Mouse (Mus musculus) right cerebral cortex, adult 2 months (tissue): ENCODE measurements at regions not wholly inside any gene's neighbourhood (a gene's known extent, or its start where the extent isn't known, plus 50 kb on each side); places are given as distances from the start of the nearest gene placed in this dataset.
"Not testable (repeated sequence)": the region's sequence is repeated elsewhere in the genome, so short reads cannot be mapped to it uniquely, and the experiment has no call there.

Experiments
- DNase-seq, 2 experiments: peaks; one replicate each; pipeline ENCODE4 v3.0.0; 2021 to 2022; ENCODE audit warnings: low spot score in 2 of 2

DNA sequence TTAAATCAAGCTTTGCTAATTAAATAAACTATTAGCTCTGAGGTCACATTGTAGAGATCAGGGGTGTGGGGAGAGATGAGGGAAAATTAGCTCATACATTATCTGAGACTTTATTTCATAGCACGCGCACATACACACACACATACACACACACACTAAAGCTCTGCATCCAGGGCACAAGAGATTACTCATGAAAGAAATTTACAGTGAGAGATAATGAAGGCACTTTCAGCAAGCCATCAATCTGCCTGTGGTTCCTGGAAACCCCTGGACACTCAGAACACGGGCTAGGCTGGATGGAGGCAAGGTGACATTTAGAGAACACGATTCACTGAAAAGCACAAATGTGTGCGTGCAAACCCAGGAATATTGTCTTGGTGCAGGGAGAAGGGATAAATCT is 60.2 kb downstream of the Scg2 start:
- no peak for DNase-seq

DNA sequence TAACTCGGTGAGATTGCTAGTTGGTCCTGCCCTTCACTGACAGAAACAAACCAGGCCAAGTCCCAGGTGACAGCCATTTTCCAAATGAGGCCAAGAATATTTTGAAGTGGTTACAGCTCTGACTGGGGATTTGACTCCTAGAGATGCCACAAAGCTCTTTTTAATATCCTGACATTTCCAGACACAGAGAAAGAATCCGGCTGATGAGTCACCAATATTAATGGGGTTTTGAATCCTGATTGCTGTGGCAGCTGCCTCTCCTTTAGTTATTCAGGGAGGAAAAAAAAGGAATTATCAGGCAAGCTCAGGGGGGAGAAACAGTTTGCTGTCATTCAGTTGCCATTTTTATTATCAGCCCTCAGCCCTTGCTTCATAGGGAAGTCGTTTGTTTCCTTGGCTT is 65.1 kb downstream of the Scg2 start:
- no peak for DNase-seq

DNA sequence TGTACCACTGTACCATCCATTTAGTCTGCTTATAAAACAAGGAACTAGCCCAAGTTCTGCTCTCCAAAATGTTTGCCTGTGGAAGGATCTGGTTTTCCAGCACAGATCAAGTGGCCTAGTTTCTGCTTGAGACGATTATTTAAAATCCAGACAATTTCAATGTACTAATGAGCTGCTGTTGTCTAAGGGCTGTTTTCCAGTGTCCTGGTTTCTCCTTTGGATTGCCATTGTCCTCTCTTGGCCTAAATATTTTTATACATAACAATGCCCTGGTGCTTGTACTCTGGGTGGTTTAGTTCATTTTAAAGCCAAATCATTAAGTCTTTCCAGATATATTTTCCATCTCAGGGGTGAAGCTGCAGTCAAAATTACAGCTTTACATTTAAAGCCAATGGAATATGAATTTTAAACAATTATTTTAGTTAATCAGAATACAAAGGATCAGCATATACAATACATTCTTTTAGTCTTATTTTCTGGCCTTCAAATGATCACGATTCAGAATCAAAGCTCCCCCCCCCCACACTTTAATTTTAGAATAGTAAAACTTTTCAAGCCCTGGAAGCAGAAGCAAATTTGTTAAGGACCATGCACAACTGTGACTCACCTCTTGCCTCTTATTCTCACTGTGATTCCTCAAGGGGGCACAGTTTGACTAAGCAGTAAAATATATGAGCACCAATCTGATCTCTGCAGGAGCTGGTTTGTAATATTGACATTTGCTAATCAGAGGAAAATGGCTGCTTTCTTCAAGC is 82.5 kb downstream of the Scg2 start:
- DNase-seq: no peak

DNA sequence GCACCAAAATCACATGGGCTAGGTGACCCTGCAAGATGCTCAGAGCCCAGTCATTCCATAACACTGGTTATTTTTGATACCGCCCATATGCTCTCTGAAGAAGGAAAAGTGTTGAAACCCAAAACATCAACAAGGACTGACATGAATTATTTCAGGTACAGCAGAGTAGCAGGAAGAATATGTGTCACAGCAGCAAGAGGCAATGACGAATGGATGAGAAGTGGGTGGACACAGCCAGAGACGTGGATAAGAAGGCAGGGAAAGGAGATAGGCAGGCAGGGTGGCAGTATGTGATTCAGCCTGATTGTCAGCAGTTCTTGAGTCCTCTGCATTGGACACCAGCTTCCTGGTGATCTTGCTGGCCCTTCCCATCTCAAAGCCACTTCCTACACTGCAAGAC is 93.4 kb downstream of the Scg2 start:
- peak in 1 of 2 experiments; percentile 11 for DNase-seq

DNA sequence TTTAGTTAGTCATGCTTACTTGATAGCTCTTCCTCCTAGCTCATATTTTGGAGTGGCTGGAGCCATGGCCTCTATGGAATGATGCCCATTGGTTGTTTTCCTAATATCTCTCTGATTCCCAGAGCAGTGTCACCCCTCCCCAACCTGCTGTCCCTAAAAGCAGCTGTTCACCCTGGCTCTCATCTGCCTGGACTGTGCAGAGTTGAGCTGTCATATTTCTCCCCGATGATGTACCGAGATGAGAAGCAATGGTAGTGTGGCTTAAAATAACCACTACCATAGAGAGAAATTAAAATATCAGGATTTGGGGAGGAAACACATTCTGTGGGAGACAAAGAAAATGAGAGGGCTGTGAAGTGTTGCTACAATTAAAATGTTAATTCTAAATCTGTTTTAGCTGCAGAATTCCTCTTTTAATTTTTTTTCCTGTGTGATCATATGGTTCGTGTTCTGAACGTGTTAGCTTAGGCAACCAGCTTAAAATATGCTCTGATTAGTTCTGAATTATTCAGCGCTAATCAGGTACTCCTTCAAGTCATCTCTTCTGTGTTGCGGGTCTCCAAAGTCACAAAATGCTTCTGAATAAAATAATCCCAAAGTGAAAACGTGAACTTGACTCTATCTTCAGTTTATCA is 104.3 kb downstream of the Scg2 start:
- peak in 1 of 2 experiments; percentile 6 for DNase-seq

DNA sequence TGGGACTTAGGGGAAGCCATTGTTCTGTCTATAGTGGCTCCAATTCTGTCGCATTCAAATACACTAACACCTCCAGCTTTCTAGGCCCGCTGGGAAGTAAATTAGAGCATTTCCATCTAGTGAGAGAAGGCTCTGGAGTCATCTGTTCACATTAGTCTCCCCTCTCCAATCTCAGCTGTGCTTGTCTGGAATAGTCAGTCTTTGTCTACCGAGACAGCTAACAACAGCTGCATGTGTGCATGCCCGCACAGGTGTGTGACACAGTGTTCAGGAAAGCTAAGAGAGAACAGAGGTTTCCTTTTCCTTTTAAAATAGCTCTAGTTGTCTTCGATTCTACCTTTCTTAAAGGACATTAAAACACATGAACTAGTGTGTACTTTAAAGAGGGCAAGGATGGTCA is 122.7 kb downstream of the Scg2 start:
- DNase-seq: no peak

DNA sequence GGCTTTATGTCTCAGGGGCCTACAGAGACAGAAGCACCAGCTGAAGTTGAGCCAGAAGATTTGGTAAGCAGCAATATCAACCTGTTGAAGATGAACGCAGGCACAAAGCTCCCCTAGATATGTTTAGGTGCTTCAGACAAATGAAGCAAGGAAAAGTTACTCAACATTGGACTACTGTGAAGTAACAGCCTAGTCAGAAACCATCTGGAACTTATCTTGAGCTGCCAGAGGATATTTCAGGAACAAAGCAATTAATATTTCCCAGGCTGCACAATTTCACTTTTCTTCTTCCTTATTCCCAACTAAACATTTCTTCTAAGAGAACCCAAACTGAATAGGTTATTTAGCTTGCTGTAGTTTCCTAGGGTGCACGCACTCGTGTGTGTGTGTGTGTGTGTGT is 125.1 kb downstream of the Scg2 start:
- DNase-seq: no peak

DNA sequence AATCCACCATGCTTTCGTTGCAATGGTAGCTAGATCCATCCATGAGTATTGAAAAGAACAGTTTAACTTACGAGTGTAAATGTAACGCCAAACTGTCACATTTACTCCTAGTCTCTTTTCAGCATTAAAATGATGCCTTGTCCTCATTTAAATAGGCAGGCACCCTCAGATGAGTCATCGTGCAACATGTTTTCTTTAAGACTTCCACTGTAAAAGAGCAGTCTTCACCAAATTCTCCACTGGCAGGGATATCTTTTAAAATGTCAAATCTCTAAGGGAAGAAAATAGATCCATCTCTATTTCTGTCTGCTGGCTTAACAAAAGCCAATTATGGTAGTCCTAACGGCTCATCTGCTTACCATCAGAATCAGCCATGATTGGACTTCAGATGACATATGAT is 127.8 kb downstream of the Scg2 start:
- DNase-seq: peak in 1 of 2 experiments; percentile 23

DNA sequence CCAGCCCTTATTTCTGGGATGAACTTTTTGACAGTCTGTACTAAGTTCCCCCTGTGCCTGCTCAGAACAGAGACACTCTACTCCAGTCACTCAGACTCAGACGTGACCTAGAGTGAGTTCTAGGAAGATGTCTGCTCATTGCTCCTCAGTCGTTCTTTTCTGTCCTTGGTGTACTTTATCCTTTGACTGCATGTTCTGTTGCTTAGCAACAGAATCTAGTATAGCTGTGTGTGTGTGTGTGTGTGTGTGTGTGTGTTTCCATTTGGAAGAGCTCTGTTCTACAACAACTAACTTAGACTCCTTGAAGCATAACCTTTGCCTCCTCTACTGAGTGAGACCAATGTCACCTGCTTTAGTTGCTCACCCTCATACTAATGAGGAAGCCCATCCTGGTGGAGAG is 136.3 kb downstream of the Scg2 start:
- no peak for DNase-seq

DNA sequence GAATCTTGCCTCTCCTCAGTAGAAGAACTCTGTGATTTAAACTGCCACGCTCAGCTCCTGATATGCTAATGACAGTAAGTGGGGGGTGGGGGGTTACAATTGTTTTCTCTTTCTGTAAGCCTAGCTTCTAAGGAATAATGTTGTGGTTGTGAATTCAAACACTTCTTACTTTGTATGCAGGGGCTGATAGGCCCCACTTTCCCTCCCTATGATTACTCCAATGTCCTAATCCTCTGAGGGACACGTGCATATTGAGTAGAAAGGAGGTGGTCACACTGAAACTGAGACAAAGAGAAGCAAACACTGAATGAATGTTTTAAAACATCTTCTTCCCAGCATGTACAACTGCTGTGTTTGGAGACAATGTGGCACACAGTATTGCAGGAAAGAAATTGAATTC is 140.3 kb downstream of the Scg2 start:
- DNase-seq: no peak

DNA sequence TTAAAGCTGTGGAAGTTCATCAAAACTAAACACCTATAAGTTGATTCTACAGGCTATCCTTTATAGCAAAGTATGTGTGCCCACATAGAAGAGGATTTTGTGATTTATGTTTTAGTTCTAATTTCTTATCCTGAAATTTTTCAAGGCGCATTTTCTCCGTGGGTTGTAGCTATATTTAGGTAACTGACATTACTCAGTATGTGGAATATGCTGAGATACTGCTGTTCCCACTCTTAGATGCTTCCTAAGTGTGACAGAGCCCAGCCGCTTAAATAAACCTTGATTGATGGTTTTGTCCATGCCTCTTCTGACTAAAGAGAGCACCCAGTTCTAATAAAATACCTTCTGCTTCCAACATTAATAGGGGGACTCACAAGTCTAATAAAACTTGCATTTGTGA is 180.2 kb downstream of the Scg2 start:
- DNase-seq: peak in 1 of 2 experiments; percentile 3

DNA sequence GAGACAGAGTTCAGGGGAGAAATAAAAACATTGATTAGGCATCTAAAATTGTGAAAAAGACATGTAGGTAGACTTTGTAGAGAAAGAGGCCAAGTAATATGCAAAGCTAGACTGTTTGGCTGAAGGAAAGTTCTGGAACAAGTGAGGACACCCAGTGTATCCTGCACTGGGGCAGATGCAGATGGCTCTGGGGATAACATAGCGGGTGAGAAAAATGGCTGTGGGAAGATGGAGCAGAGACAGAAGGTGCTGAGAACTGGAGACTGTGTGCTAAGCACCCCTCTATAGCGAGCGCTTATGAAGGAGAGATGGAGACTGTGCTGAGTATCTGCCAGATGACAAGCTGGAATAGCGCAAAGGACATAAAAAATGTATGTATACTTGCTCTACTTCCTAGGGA is 226.9 kb downstream of the Scg2 start:
- DNase-seq: no peak

DNA sequence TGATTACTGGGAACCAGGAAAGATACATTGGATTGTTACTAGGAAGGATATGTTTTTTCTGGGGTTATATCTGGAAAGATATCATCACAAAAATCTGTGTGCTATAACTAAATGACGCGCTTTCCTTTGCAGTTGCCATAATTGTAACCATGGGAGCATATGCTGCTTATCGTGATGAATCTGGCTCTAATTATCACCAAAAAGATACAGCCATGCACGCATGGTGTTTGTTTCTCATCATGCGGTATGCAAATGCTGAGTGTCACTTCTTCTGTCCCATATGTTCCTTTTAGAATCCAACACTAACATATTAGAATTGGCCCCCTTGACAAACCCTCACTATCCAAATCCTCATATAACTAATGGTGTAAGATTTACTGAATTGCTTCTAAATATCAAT is 227.4 kb downstream of the Scg2 start:
- DNase-seq: no peak

DNA sequence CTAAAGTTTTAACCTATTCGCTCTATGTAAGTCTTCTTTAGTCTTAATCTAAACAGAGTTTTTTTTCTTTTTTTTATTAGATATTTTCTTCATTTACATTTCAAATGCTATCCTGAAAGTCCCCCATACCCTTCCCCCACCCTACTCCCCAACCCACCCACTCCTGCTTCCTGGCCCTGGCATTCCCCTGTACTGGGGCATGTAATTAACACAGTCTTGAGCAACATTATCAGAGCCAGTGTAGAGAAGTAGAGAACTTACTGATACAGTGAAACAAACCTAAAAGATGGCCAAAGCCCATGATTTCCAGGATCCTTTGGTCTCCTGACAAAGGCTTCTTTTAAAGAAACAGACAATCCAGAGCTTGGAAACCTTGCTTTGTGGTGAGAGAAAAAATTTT is 227.9 kb downstream of the Scg2 start:
- DNase-seq: not testable (repeated sequence)

DNA sequence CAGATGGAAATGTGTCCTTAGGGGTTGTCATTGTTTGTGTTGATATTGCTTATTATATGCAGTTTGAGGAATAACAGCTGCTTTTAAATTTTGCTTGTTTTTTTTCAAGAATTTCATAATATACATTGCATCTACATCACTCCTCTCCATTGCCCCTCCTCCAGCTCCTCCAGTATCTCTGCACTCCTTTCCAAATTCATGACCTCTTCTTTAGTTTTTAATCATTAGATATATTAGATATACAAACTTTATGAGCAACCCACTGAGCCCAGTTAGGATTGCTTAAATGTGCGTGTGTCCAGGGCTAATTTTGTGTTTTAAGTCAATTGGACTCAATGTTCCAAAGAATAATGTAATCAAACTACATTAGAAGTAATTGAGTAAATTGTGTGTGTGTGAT is 232.7 kb downstream of the Scg2 start:
- no peak for DNase-seq

DNA sequence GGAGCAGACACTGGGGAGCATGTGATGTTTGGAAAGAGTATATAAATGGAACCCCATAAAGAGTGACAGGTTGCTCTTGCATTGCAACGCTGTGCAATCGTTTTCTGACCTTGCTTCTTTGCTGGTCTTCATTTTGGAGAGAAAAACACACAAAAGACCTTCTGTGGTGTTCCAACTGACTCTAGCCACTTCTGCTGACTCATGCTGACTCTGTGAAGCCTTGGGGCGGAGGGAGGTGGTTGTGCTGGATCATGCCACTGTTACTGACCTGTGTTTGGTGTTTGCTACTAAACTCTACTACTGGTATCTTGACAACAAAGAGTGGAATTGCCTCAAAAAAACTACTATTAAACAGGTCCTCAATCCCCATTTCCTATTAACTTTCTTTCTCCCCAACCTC is 242.2 kb downstream of the Scg2 start:
- DNase-seq: no peak

DNA sequence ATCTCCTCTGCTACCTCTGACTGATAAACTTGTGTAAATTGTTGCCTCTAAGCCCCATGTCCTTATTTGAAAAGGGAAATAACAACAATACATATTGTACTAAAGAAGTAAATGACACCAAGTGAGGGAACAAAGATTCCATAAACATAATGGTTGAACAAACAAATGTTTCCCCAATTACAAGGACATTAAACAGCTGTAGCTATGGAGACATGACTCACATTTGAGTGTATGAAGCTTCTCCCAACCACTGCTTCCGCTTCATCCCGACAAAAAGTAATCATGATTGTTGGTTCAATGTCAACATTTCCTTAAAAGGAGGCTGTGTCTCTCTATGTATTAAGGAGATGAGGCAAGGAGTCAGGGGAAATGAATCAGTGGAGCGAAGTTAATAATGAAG is 248.9 kb downstream of the Scg2 start:
- no peak for DNase-seq

DNA sequence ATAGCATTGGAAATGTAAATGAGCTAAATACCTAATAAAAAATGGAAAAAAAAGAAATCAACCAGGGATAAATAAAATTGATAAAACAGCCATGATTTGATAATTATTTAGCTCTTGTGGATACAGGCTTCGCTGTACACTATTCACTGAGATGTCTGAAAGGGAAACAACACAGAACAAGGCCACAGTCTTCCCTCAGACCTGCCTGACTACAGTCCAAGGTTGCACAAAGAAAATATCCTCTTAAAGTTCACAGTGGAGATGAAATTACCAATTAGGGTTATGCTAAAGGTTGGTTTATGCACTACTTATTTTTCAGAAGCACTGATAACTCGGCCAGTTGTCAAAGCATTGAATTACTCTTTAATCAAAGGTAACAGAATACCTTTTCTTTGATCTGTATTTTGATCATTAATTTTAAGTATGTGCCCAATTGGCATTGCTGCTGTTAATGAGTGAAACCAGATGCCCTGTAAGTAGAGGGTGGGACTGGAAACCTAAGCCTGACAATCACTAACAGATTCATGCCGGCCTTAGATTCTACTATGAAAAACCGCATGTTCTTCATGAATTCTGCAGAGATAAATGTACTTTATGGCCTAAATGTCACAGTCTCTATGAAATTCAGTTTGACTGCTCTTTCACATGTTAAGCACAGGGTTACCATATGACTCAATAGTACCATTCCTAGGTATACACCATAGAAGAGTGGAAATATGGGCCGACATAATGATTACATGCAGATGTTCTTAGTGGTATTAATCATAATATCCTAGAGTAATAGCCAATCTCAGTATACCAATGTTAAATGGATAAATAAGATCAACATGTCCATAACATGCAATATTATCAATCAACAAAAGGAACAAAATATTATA is 256.1 kb downstream of the Scg2 start:
- no peak for DNase-seq

DNA sequence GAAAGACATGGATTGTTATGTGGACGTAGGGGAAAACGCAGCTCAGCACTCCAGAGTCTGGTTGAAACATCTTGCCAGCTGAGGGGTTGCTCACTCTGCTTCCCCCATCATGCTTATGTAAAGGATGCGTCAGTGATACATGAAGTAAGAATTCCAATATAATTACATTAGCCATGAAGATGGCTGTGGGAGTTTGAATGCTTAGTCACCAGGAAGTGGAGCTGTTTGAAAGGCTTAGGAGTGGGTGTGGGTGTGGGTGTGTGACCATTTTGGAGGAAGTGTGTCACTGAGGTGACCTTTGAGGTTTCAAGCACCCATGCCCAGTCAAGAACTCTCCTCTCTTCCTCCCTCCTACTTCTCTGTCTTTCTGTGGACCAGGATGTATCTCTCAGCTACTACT is 295.8 kb downstream of the Scg2 start:
- DNase-seq: peak; percentile 23 to 28
